Comparison of ENCODE assay signal across 8 mouse cellular contexts in genomic region chr4:34991891-34992865, GRCm38 (mm10).
DNase-seq lines count a peak whose midpoint lies in the region; ATAC-seq and TF ChIP-seq lines count a peak whose summit lies in the region.
"Had no signal": no experiment of that assay in that cellular context is flagged by ENCODE, and none has a peak within 500 bp of the region (broad histone marks: within the 10 kb centered on the region; RNA-seq: fewer than 3 reads in every experiment).

No protein-coding gene starts in this region.

- no peak overlapping the region for H3K9ac ChIP-seq in lung, embryonic 14.5 days
- no peak overlapping the region for H3K9ac ChIP-seq in lung, postnatal 0 days (replicated peaks; ENCODE audit: low read depth)
- no peak overlapping the region for H3K9ac ChIP-seq in forebrain, embryonic 15.5 days (replicated peaks)
- H3K9ac ChIP-seq in midbrain, embryonic 11.5 days (ENCODE audit: low read length), result peak overlapping the region; percentile 42; the same call in 1 of the 2 replicates
- no peak overlapping the region for H3K9ac ChIP-seq in stomach, postnatal 0 days (ENCODE audit: low read length)

- DNase-seq in lung, embryonic 14.5 days, result peak; percentile 42
- no peak for DNase-seq in lung, postnatal 0 days (ENCODE audit: low spot score)
- DNase-seq in midbrain, embryonic 11.5 days (ENCODE audit: low spot score, missing footprints), result peak; percentile 95
- no peak for DNase-seq in stomach, postnatal 0 days (ENCODE audit: low spot score)
- DNase-seq in urinary bladder, postnatal 10 days (ENCODE audit: low spot score), result no peak
- DNase-seq in testis, postnatal 14 days (ENCODE audit: low spot score), result no peak
- DNase-seq: lung, adult 18-20 months had no signal

- 38% methylated on average over 22 of the region's 22 CpGs for WGBS in lung, embryonic 14.5 days
- 58% methylated on average over 22 of the region's 22 CpGs for WGBS in lung, postnatal 0 days
- WGBS in forebrain, embryonic 15.5 days, result 51% methylated on average over 22 of the region's 22 CpGs
- WGBS in midbrain, embryonic 11.5 days, result 53% methylated on average over 22 of the region's 22 CpGs
- WGBS in stomach, postnatal 0 days, result 68% methylated on average over 22 of the region's 22 CpGs

- H3K9me3 ChIP-seq in lung, embryonic 14.5 days (ENCODE audit: low read depth, low read length), result no peaks in the 10 kb centered on the region
- H3K9me3 ChIP-seq in lung, postnatal 0 days (ENCODE audit: low read length), result no peaks in the 10 kb centered on the region
- H3K9me3 ChIP-seq in forebrain, embryonic 15.5 days, result no peaks in the 10 kb centered on the region
- no peaks in the 10 kb centered on the region for H3K9me3 ChIP-seq in midbrain, embryonic 11.5 days (ENCODE audit: control insufficient read depth, low read length)
- H3K9me3 ChIP-seq in stomach, postnatal 0 days (ENCODE audit: control insufficient read depth, low read length), result no peaks in the 10 kb centered on the region

- H3K4me3 ChIP-seq in lung, embryonic 14.5 days (ENCODE audit: low read depth, low read length), result no peak overlapping the region
- no peak overlapping the region for H3K4me3 ChIP-seq in lung, postnatal 0 days (ENCODE audit: low read depth, low read length)
- no peak overlapping the region for H3K4me3 ChIP-seq in forebrain, embryonic 15.5 days
- H3K4me3 ChIP-seq in midbrain, embryonic 11.5 days (ENCODE audit: low read depth, low read length), result no peak overlapping the region
- H3K4me3 ChIP-seq in stomach, postnatal 0 days (ENCODE audit: low read depth, low read length), result no peak overlapping the region

- H3K27ac ChIP-seq in lung, embryonic 14.5 days (ENCODE audit: low read depth), result peak overlapping the region; percentile 39; the same call in 1 of the 2 replicates
- no peak overlapping the region for H3K27ac ChIP-seq in lung, postnatal 0 days (ENCODE audit: low read length)
- peak overlapping the region; percentile 85 for H3K27ac ChIP-seq in forebrain, embryonic 15.5 days (replicated peaks)
- H3K27ac ChIP-seq in midbrain, embryonic 11.5 days (ENCODE audit: low read depth, low read length), result peak overlapping the region; percentile 80
- 0 out of 2 replicates have a peak overlapping the region, but pooled peaks have one; percentile 13 for H3K27ac ChIP-seq in stomach, postnatal 0 days (replicated peaks)

- H3K27me3 ChIP-seq in lung, embryonic 14.5 days (ENCODE audit: insufficient read depth, low read length), result no peaks in the 10 kb centered on the region
- H3K27me3 ChIP-seq in lung, postnatal 0 days (replicated peaks; ENCODE audit: insufficient read depth, low read length), result no peaks in the 10 kb centered on the region
- H3K27me3 ChIP-seq in forebrain, embryonic 15.5 days, result no peaks in the 10 kb centered on the region
- no peaks in the 10 kb centered on the region for H3K27me3 ChIP-seq in midbrain, embryonic 11.5 days (ENCODE audit: control insufficient read depth, insufficient read depth, low read length)
- no peaks in the 10 kb centered on the region for H3K27me3 ChIP-seq in stomach, postnatal 0 days (ENCODE audit: control insufficient read depth, insufficient read depth, low read length)

- no peak for TF ChIP-seq EP300 in lung, postnatal 0 days (IDR thresholded peaks at IDR 0.05)
- TF ChIP-seq EP300 in stomach, postnatal 0 days (optimal IDR thresholded peaks at IDR 0.05), result no peak

- no peaks in the 10 kb centered on the region for H3K36me3 ChIP-seq in lung, embryonic 14.5 days (ENCODE audit: insufficient read depth)
- H3K36me3 ChIP-seq in lung, postnatal 0 days (ENCODE audit: insufficient read depth, low read length), result no peaks in the 10 kb centered on the region
- no peaks in the 10 kb centered on the region for H3K36me3 ChIP-seq in forebrain, embryonic 15.5 days
- H3K36me3 ChIP-seq in midbrain, embryonic 11.5 days (ENCODE audit: control insufficient read depth, insufficient read depth, low read length), result no peaks in the 10 kb centered on the region
- H3K36me3 ChIP-seq in stomach, postnatal 0 days (ENCODE audit: control insufficient read depth, insufficient read depth, low read length), result no peaks in the 10 kb centered on the region

- peak overlapping the region; percentile 31 for H3K4me2 ChIP-seq in lung, embryonic 14.5 days
- no peak overlapping the region for H3K4me2 ChIP-seq in lung, postnatal 0 days (replicated peaks; ENCODE audit: low read depth, low read length)
- H3K4me2 ChIP-seq in forebrain, embryonic 15.5 days (replicated peaks), result peak overlapping the region; percentile 37; the same call in 1 of the 2 replicates
- H3K4me2 ChIP-seq in midbrain, embryonic 11.5 days, result 0 out of 2 replicates have a peak overlapping the region, but pooled peaks have one; percentile 11
- no peak overlapping the region for H3K4me2 ChIP-seq in stomach, postnatal 0 days (replicated peaks; ENCODE audit: low read depth)

- H3K4me1 ChIP-seq in lung, embryonic 14.5 days (ENCODE audit: insufficient read depth), result peaks cover 13% of the 10 kb centered on the region; the same call in 1 of the 2 replicates
- H3K4me1 ChIP-seq in lung, postnatal 0 days (ENCODE audit: insufficient read depth, low read depth, low read length), result no peaks in the 10 kb centered on the region
- peaks cover 32% of the 10 kb centered on the region for H3K4me1 ChIP-seq in forebrain, embryonic 15.5 days
- peaks cover 34% of the 10 kb centered on the region for H3K4me1 ChIP-seq in midbrain, embryonic 11.5 days (ENCODE audit: control insufficient read depth, insufficient read depth, low read length)
- peaks cover 7% of the 10 kb centered on the region; the same call in 1 of the 2 replicates for H3K4me1 ChIP-seq in stomach, postnatal 0 days (replicated peaks; ENCODE audit: control insufficient read depth, insufficient read depth)

- no peak for TF ChIP-seq CTCF in lung, embryonic 14.5 days (IDR thresholded peaks at IDR 0.05; ENCODE audit: low read depth)
- no peak for TF ChIP-seq CTCF in lung, postnatal 0 days (IDR thresholded peaks at IDR 0.05)
- no peak for TF ChIP-seq CTCF in stomach, postnatal 0 days (IDR thresholded peaks at IDR 0.05; ENCODE audit: low read depth)

- peak; percentile 11; the same call in 1 of the 2 replicates for ATAC-seq in lung, embryonic 14.5 days (ENCODE audit: insufficient read depth)
- ATAC-seq in lung, postnatal 0 days, result no peak; the same call in 1 of the 2 replicates
- ATAC-seq in forebrain, embryonic 15.5 days (replicated peaks), result peak; percentile 18
- ATAC-seq in midbrain, embryonic 11.5 days (ENCODE audit: low FRiP score), result peak; percentile 64
- no peak for ATAC-seq in stomach, postnatal 0 days (ENCODE audit: low FRiP score, low TSS enrichment)

Comparison
In these comparisons a context has a peak if more than half of its experiments do, and no peak if none do; other contexts are left out.
1. ATAC-seq: peak in lung, embryonic 14.5 days (single experiment), forebrain, embryonic 15.5 days (single experiment) and midbrain, embryonic 11.5 days (single experiment); none in lung, postnatal 0 days (single experiment) and stomach, postnatal 0 days (single experiment).
2. DNase-seq: peak in lung, embryonic 14.5 days (single experiment) and midbrain, embryonic 11.5 days (single experiment); none in lung, postnatal 0 days (single experiment), stomach, postnatal 0 days (single experiment), urinary bladder, postnatal 10 days (single experiment) and testis, postnatal 14 days (single experiment).
3. H3K4me2 ChIP-seq: peak in lung, embryonic 14.5 days (single experiment), forebrain, embryonic 15.5 days (single experiment) and midbrain, embryonic 11.5 days (single experiment); none in lung, postnatal 0 days (single experiment) and stomach, postnatal 0 days (single experiment).